Mouse (Mus musculus): Measurements from ENCODE around the gene Gm37240.

The Gm37240 gene

GRCm38 (mm10) chr3:85284483-85284882, 602.8 kb downstream of the Gm37240 start:
- DNase-seq (ENCODE audit: low read depth, low spot score), result no peak

DNA sequence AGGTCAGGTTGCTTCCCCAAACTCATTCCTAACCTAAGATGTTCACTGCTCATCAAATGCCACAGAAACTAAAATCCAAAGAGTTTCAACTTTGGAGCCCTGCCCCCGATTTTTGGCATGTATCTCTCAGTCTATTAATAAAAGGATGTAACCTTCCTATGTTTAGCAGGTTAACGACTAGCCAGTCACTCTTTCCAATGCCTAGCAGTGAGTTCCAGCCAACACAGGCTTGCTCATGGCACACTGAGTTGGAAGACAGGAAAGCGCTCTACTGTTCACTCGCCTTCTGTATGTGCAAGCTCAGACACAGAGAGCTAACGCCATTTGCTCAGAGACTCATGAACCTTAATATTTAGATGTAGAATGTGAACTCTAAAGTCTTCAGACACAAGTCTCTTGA, 604.5 kb downstream of the Gm37240 start:
- DNase-seq (ENCODE audit: low read depth, low spot score), result no peak

- DNase-seq (ENCODE audit: low read depth, low spot score), result peak; percentile 24
Measured at GRCm38 (mm10) chr3:85275075-85275474, 612.2 kb downstream of the Gm37240 start.

DNA sequence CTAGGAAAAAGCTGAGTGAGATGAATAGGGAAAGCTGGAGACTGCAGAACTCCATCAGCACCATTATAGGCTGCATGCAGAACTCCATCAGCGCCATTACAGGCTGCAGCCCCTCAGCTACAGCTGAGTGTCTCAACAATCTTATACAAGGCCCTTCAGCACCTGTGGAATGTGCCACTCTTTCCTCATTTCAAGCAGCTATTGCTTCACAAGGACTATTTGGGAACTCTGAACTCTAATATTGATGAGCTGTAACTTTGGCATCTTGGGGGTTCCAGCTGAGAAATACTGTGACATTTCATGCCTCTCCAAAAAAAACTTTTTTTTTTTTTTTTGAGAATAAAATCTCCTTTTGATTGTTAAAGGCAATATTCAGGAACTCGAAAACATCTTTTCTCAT, 615.8 kb downstream of the Gm37240 start:
- DNase-seq (ENCODE audit: low read depth, low spot score), result no peak

GRCm38 (mm10) chr3:85264963-85265362, 622.4 kb downstream of the Gm37240 start:
- no peak for DNase-seq (ENCODE audit: low read depth, low spot score)

GRCm38 (mm10) chr3:85264546-85264945, 622.8 kb downstream of the Gm37240 start:
- no peak for DNase-seq (ENCODE audit: low read depth, low spot score)

DNA sequence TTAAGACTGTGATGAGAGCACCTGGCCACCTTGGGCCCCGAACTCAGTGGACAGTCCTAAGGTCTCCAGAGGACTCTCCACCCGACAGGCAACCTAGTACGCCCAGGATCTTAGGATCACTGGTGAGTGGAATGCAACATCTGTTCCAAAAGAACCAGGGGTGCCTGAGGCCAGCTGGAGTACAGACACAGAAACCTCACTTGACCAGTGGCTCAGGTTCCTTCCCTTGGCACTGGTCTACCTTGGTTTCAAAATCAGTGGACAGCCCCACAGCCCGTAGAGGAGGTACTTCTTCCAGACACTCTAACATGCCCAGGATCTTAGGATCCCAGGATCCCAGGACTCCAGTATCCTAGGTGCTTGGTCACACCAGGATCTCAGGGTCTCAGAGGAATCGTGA, 632.8 kb downstream of the Gm37240 start:
- no peak for DNase-seq (ENCODE audit: low read depth, low spot score)

GRCm38 (mm10) chr3:85251631-85252030, 635.7 kb downstream of the Gm37240 start:
- no peak for DNase-seq (ENCODE audit: low read depth, low spot score)

- DNase-seq (ENCODE audit: low read depth, low spot score), result no peak
Measured at GRCm38 (mm10) chr3:85246131-85246530, 641.2 kb downstream of the Gm37240 start.

DNA sequence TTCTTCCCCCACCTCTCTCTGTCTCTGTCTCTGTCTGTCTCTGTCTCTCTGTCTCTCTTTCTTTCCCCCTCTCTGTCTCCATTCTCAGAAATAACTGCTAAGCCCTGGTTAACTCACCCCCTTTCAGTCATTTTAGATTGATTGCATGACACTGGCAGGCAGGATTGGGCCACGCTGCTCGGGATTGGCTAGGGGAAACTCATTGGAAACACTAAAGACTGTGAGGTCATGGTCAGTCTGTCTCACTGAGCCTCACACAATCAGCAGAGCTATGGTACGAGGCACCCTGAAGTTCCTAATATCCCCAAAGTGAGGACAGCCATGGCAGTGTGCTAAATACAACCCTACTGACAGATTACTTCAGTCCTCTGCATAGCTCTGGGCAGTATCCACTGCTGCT, 650.8 kb downstream of the Gm37240 start:
- no peak for DNase-seq (ENCODE audit: low read depth, low spot score)

GRCm38 (mm10) chr3:85232846-85233245, 654.5 kb downstream of the Gm37240 start:
- no peak for DNase-seq (ENCODE audit: low read depth, low spot score)

DNA sequence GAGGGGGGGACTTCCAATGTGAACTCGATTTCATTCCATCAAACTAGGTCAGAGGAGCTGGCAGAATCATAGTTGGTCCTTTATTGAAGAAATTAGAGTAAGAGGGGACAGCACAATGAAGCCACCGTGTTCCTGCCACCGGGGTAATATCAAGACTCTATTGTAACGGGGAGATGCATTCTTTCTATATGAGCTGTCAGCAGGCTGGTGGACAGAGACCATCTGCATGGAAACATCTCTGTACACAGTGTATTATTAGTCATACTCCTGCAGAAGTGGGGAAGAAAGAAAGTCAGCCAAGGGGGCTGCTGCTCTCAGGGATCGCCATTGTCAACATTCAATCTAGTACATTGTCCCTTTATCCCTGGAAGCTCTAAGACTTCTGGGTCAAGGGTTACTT, 665.3 kb downstream of the Gm37240 start:
- DNase-seq (ENCODE audit: low read depth, low spot score), result no peak

DNA sequence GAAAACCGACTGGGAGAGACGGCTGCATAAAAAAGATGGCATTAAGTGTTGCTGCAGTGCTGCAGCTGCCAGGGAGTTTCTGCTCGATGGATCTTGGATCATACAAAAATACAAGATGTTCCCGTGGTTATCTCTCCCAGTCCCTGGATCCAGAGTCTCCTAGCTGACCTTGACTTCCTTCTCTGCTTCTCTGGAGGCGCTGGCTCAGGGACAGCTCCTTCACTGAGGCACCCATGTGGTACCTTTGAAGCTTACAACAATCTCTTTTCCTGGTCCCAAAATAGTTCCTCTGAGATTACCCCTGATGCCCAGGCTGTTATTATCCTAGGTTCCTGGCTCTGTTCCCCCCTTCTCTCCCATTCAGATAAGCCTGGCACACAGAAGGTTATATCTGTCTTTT, 672.4 kb downstream of the Gm37240 start:
- no peak for DNase-seq (ENCODE audit: low read depth, low spot score)

- DNase-seq (ENCODE audit: low read depth, low spot score), result no peak
Measured at GRCm38 (mm10) chr3:85212751-85213350, 674.5 kb downstream of the Gm37240 start.

GRCm38 (mm10) chr3:85209887-85210844, 677.2 kb downstream of the Gm37240 start:
- DNase-seq (ENCODE audit: low read depth, low spot score), result no peak

DNA sequence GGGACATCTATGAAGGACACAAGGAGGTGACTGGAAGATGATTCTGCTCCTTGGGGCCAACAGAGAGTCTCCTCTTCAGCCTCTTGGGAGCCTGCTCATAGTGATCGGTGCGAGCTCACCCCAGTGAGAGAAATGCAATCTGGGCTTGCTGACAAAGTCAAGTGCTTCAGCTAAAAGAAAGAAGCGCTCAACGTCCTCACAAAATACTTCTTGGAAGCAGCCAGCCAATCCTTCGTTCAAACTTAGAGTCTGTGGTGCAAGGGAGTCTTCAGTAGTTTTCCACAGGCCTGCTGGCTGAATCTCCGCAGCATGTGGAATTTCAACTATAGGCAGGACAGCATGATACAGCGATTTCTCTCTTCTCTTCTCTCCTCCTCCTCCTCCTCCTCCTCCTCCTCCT, 680.8 kb downstream of the Gm37240 start:
- DNase-seq (ENCODE audit: low read depth, low spot score), result no peak

DNA sequence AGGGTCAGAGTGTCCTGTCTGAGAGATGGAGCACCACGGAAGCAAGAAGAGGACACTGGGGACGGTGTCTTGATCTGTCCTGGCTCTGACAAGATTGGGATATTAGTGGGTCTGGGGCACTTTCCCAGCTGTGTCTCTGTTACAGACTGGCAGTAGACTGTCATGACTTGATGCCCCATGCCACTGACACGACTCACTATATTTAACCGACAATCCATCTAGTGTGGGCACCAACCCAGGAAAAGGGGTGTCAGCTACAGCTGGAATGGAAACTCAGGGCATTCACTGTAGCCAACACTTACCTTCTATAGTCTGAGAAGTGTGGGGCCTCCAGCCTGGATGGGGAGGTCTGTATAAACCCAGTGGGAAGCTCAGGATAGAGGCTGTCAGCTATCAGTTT, 681.4 kb downstream of the Gm37240 start:
- no peak for DNase-seq (ENCODE audit: low read depth, low spot score)

- no peak for DNase-seq (ENCODE audit: low read depth, low spot score)
Measured at GRCm38 (mm10) chr3:85203659-85204058, 683.7 kb downstream of the Gm37240 start.

- no peak for DNase-seq (ENCODE audit: low read depth, low spot score)
Measured at GRCm38 (mm10) chr3:85202726-85203125, 684.6 kb downstream of the Gm37240 start.

GRCm38 (mm10) chr3:85201785-85202184, 685.5 kb downstream of the Gm37240 start:
- no peak for DNase-seq (ENCODE audit: low read depth, low spot score)

- DNase-seq (ENCODE audit: low read depth, low spot score), result no peak
Measured at GRCm38 (mm10) chr3:85198496-85198895, 688.8 kb downstream of the Gm37240 start.

DNA sequence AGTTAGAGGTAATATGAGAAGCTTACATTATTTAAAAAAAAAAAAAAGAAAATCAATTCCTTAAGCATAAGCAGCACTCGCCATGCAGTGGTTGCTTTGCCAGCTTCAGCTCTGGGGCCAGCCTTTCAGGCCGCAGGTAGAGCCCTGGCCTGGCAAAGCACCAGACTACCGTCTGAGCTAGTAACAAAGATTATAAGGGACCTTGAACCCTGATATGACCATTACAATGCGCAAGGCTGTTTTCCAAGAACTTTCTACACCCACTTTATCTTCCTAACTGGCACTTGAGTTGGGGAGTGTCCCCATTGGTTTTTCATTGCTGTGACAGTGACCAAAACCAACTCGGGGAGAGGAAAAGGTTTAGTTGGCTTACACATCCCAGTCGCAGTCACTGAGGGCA, 690.2 kb downstream of the Gm37240 start:
- DNase-seq (ENCODE audit: low read depth, low spot score), result no peak

- no peak for DNase-seq (ENCODE audit: low read depth, low spot score)
Measured at GRCm38 (mm10) chr3:85196591-85196990, 690.7 kb downstream of the Gm37240 start.

All from retina, postnatal 7 days (tissue).